Mouse (Mus musculus) heart, embryonic 12.5 days (tissue): ENCODE measurements around the gene Tssk4. TPM values are rescaled to one million over a fixed set of nuclear protein-coding genes. Genes with fewer than 3 reads are reported as not detected.

ENCODE experiments used
- ATAC-seq: fragments of 200-750 bp; cut with Nextera tagmentation; 2 replicates; pipeline ENCODE4 v1.8.0; 2017; ENCODE audit warnings: moderate TSS enrichment, moderate library complexity; ENCODE audit not compliant: insufficient number of reproducible peaks, low FRiP score
- H3K27ac ChIP-seq: fragments of 300-500 bp; sonication (generic); 2 replicates; pipeline ENCODE4 v1.5.1; 2016; ENCODE audit warnings: mild to moderate bottlenecking, moderate library complexity; ENCODE audit not compliant: poor library complexity, severe bottlenecking
- H3K27me3 ChIP-seq: fragments of 300-500 bp; sonication (generic); replicated peaks from 2 replicates; pipeline ENCODE4 v1.6.1; 2016; ENCODE audit warnings: mild to moderate bottlenecking, moderate library complexity
- H3K36me3 ChIP-seq: fragments of 300-500 bp; sonication (generic); 2 replicates; pipeline ENCODE4 v1.6.1; 2016; ENCODE audit warnings: mild to moderate bottlenecking, moderate library complexity
- H3K4me1 ChIP-seq: fragments of 300-500 bp; sonication (generic); replicated peaks from 2 replicates; pipeline ENCODE4 v1.6.1; 2016; ENCODE audit warnings: mild to moderate bottlenecking
- H3K4me2 ChIP-seq: fragments of 300-500 bp; sonication (generic); 2 replicates; pipeline ENCODE4 v1.6.1; 2016; ENCODE audit warnings: mild to moderate bottlenecking, moderate library complexity
- H3K4me3 ChIP-seq: fragments of 300-500 bp; sonication (generic); 2 replicates; pipeline ENCODE4 v1.5.1; 2016; ENCODE audit warnings: mild to moderate bottlenecking
- H3K9ac ChIP-seq: fragments of 300-500 bp; sonication (generic); 2 replicates; pipeline ENCODE4 v1.6.1; 2016; ENCODE audit warnings: mild to moderate bottlenecking, moderate library complexity
- H3K9me3 ChIP-seq: fragments of 300-500 bp; sonication (generic); replicated peaks from 2 replicates; pipeline ENCODE4 v1.6.1; 2016; ENCODE audit warnings: mild to moderate bottlenecking, moderate library complexity
- WGBS: fragments of 180-500 bp; shearing (Covaris S2); methylation state at CpG from one replicate; pipeline ENCODE4 v1.1.7; 2016; 5-methylcytosine and 5-hydroxymethylcytosine counted together
- polyA plus RNA-seq: library from polyadenylated mRNA; unstranded; fragments of >200 nt; fragmentation: Nextera tagmentation; extraction: Ambion mirVana; gene quantifications from 2 replicates; pipeline ENCODE4 v1.2.1, GENCODE M21; 2016

Gene Tssk4
- polyA plus RNA-seq, result 0.45 and 0.60 TPM in 2 replicates

GRCm38 (mm10) chr14:55649884-55650283 is at the start of gene Tssk4:
TSS of gene Tssk4 (plus strand) at chr14:55650184.
- Histone ChIP-seq H3K27me3 (no peaks in the 10 kb centered on the region), H3K4me3 (no peak within 1 kb of the TSS), H3K4me1 (peaks cover 14% of the 10 kb centered on the region), H3K4me2 (no peak within 1 kb of the TSS), H3K36me3 (peaks cover 14% of the 10 kb centered on the region; the same call in 1 of the 2 replicates), H3K9me3 (no peaks in the 10 kb centered on the region), H3K9ac (no peak within 1 kb of the TSS), H3K27ac (no peak within 1 kb of the TSS)
- no peak for ATAC-seq
- 85% methylated on average over 2 of the region's 2 CpGs for WGBS

GRCm38 (mm10) chr14:55603271-55603632 is 46.7 kb upstream of the Tssk4 start, which contains the start of gene Irf9:
TSS of gene Irf9 (plus strand) at chr14:55603571.
- Histone ChIP-seq H3K27ac (peak within 1 kb of the TSS; percentile 68), H3K4me1 (peaks cover 4% of the 10 kb centered on the region), H3K9me3 (no peaks in the 10 kb centered on the region), H3K27me3 (no peaks in the 10 kb centered on the region), H3K9ac (peak within 1 kb of the TSS; percentile 66), H3K36me3 (peaks cover 84% of the 10 kb centered on the region), H3K4me2 (peak within 1 kb of the TSS; percentile 69), H3K4me3 (peak within 1 kb of the TSS; percentile 46)
- 86% methylated on average over 7 of the region's 7 CpGs for WGBS
- no peak for ATAC-seq

GRCm38 (mm10) chr14:55603633-55604576 is 46.1 kb upstream of the Tssk4 start:
- peak overlapping the region; percentile 69 for H3K4me2 ChIP-seq
- peak overlapping the region; percentile 68 for H3K27ac ChIP-seq
- H3K9me3 ChIP-seq, result no peaks in the 10 kb centered on the region
- H3K4me1 ChIP-seq, result peaks cover 4% of the 10 kb centered on the region
- H3K36me3 ChIP-seq, result peaks cover 84% of the 10 kb centered on the region
- ATAC-seq, result peak; percentile 90
- peak overlapping the region; percentile 66 for H3K9ac ChIP-seq
- peak overlapping the region; percentile 46 for H3K4me3 ChIP-seq
- no peaks in the 10 kb centered on the region for H3K27me3 ChIP-seq
- 15% methylated on average over 19 of the region's 19 CpGs for WGBS

GRCm38 (mm10) chr14:55604823-55605222 is 45.2 kb upstream of the Tssk4 start:
- Histone ChIP-seq H3K4me3 (no peak overlapping the region), H3K4me1 (peaks cover 4% of the 10 kb centered on the region), H3K4me2 (peak overlapping the region; percentile 69), H3K9me3 (no peaks in the 10 kb centered on the region), H3K9ac (no peak overlapping the region), H3K36me3 (peaks cover 84% of the 10 kb centered on the region), H3K27me3 (no peaks in the 10 kb centered on the region), H3K27ac (no peak overlapping the region)
- whole genome bisulfite sequencing, result 94% methylated on average over 11 of the region's 11 CpGs
- no peak for ATAC-seq

- Histone ChIP-seq H3K9me3 (no peaks in the 10 kb centered on the region), H3K27me3 (no peaks in the 10 kb centered on the region), H3K4me1 (peaks cover 4% of the 10 kb centered on the region), H3K36me3 (peaks cover 78% of the 10 kb centered on the region), H3K4me3 (no peak overlapping the region), H3K4me2 (no peak overlapping the region), H3K27ac (no peak overlapping the region), H3K9ac (no peak overlapping the region)
- ATAC-seq, result no peak
- WGBS, result 73% methylated on average over 16 of the region's 16 CpGs
Measured at GRCm38 (mm10) chr14:55605743-55606459, 44.1 kb upstream of the Tssk4 start.

GRCm38 (mm10) chr14:55608339-55608738 is 41.6 kb upstream of the Tssk4 start:
- Histone ChIP-seq H3K9ac (no peak overlapping the region), H3K27me3 (no peaks in the 10 kb centered on the region), H3K27ac (no peak overlapping the region), H3K4me3 (no peak overlapping the region), H3K4me2 (no peak overlapping the region), H3K9me3 (no peaks in the 10 kb centered on the region), H3K36me3 (peaks cover 53% of the 10 kb centered on the region), H3K4me1 (peaks cover 11% of the 10 kb centered on the region)
- WGBS, result 89% methylated on average over 6 of the region's 6 CpGs
- ATAC-seq, result no peak

GRCm38 (mm10) chr14:55613346-55613745 is 36.6 kb upstream of the Tssk4 start:
- Histone ChIP-seq H3K4me3 (no peak overlapping the region), H3K36me3 (peaks cover 18% of the 10 kb centered on the region), H3K4me1 (peaks cover 19% of the 10 kb centered on the region), H3K27ac (no peak overlapping the region; the same call in 1 of the 2 replicates), H3K27me3 (no peaks in the 10 kb centered on the region), H3K9me3 (no peaks in the 10 kb centered on the region), H3K9ac (no peak overlapping the region), H3K4me2 (no peak overlapping the region)
- no peak for ATAC-seq
- 35% methylated on average over 6 of the region's 6 CpGs for WGBS

GRCm38 (mm10) chr14:55614565-55615178 is 35.3 kb upstream of the Tssk4 start:
- H3K27ac ChIP-seq, result no peak overlapping the region
- 53% methylated on average over 7 of the region's 7 CpGs for WGBS
- no peak overlapping the region for H3K4me2 ChIP-seq
- no peak overlapping the region for H3K9ac ChIP-seq
- no peaks in the 10 kb centered on the region for H3K9me3 ChIP-seq
- peaks cover 27% of the 10 kb centered on the region for H3K4me1 ChIP-seq
- H3K27me3 ChIP-seq, result no peaks in the 10 kb centered on the region
- ATAC-seq, result no peak
- H3K36me3 ChIP-seq, result peaks cover 5% of the 10 kb centered on the region
- H3K4me3 ChIP-seq, result no peak overlapping the region

- H3K9ac ChIP-seq, result no peak overlapping the region
- no peaks in the 10 kb centered on the region for H3K27me3 ChIP-seq
- no peak overlapping the region for H3K4me2 ChIP-seq
- H3K4me1 ChIP-seq, result peaks cover 27% of the 10 kb centered on the region
- no peak overlapping the region for H3K4me3 ChIP-seq
- no peak for ATAC-seq
- H3K27ac ChIP-seq, result no peak overlapping the region
- WGBS, result 50% methylated on average over 2 of the region's 2 CpGs
- H3K9me3 ChIP-seq, result no peaks in the 10 kb centered on the region
- H3K36me3 ChIP-seq, result no peaks in the 10 kb centered on the region
Measured at GRCm38 (mm10) chr14:55615876-55616275, 34.1 kb upstream of the Tssk4 start.

GRCm38 (mm10) chr14:55616844-55617243 is 33.1 kb upstream of the Tssk4 start:
- no peak overlapping the region for H3K4me3 ChIP-seq
- no peak overlapping the region for H3K4me2 ChIP-seq
- H3K9me3 ChIP-seq, result no peaks in the 10 kb centered on the region
- H3K36me3 ChIP-seq, result no peaks in the 10 kb centered on the region
- ATAC-seq, result no peak
- peaks cover 27% of the 10 kb centered on the region for H3K4me1 ChIP-seq
- H3K27ac ChIP-seq, result peak overlapping the region; percentile 36; the same call in 1 of the 2 replicates
- 83% methylated on average over 2 of the region's 2 CpGs for WGBS
- H3K9ac ChIP-seq, result no peak overlapping the region
- no peaks in the 10 kb centered on the region for H3K27me3 ChIP-seq

GRCm38 (mm10) chr14:55617822-55618221 is 32.2 kb upstream of the Tssk4 start, which contains the start of gene Rec8:
TSS of gene Rec8 (plus strand) at chr14:55618037.
- Histone ChIP-seq H3K4me1 (peaks cover 25% of the 10 kb centered on the region), H3K36me3 (peaks cover under 1% of the 10 kb centered on the region; the same call in 1 of the 2 replicates), H3K27me3 (no peaks in the 10 kb centered on the region), H3K9me3 (no peaks in the 10 kb centered on the region), H3K4me2 (peak within 1 kb of the TSS; percentile 64), H3K9ac (peak within 1 kb of the TSS; percentile 48; the same call in 1 of the 2 replicates), H3K4me3 (peak within 1 kb of the TSS; percentile 37), H3K27ac (peak within 1 kb of the TSS; percentile 36; the same call in 1 of the 2 replicates)
- peak; percentile 88 for ATAC-seq
- 13% methylated on average over 21 of the region's 21 CpGs for WGBS
